ENCODE assay signal across 9 mouse cellular contexts in the genomic region with DNA sequence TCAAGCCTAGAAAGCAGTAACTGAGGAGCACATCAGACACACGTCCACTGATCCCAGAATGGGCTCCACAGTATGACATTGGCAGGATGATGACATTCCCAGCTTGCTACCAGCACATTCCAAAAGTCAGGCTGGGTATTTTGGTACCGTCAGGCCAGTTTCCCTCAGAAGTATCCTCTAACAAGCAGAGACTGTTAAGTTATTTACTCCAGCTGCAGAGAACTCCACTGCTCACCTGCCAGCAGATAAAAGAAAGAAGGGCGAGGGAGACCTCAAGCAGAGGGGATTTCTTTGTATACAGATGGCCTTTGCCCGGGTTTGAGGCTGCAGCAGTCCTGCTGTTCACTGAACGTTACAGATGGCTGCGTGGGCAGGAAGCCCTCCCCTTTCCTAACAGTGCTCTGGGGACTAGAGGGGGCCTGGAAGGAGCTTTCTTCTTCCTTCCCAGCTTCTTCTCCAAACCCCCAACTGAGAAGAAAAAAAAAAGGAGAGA.
DNase-seq lines count a peak whose midpoint lies in the region; ATAC-seq lines count a peak whose summit lies in the region.
"Had no signal": no experiment of that assay in that cellular context is flagged by ENCODE, and none has a peak within 500 bp of the region (broad histone marks: within the 10 kb centered on the region; RNA-seq: fewer than 3 reads in every experiment).

No protein-coding gene starts in this region.

- peak; percentile 62; the same call in 1 of the 2 replicates for ATAC-seq in limb, embryonic 11.5 days (ENCODE audit: insufficient number of reproducible peaks, low FRiP score, low TSS enrichment, low read depth)

- peak; percentile 43 for DNase-seq in gastrocnemius, postnatal 14 days
- DNase-seq in gastrocnemius, postnatal 4 days (ENCODE audit: low spot score in 2 of 2), result no peak
- DNase-seq in brain, adult 2 months (ENCODE audit: low read depth, low spot score), result peak; percentile 13
- peak; percentile 25 for DNase-seq in forelimb bud, embryonic 11.5 days (ENCODE audit: low read depth, low spot score)
- DNase-seq in limb, embryonic 11.5 days (ENCODE audit: low spot score), result peak; percentile 43
- DNase-seq in thymus, postnatal 0 days (ENCODE audit: low spot score), result peak; percentile 44
- DNase-seq in adrenal gland, postnatal 36 days, result no peak
- no peak for DNase-seq in layer of hippocampus, postnatal 14 days (ENCODE audit: low spot score in 2 of 2)

- no peaks in the 10 kb centered on the region for H3K9me3 ChIP-seq in limb, embryonic 11.5 days (ENCODE audit: control insufficient read depth, low read length)
- H3K9me3 ChIP-seq: megakaryocyte, embryonic 14.5 days had no signal

- WGBS in limb, embryonic 11.5 days, result 5% methylated on average over 6 of the region's 6 CpGs

- no peak overlapping the region for H3K4me2 ChIP-seq in limb, embryonic 11.5 days (ENCODE audit: low read depth, severe bottlenecking)

- intact Hi-C loops in gastrocnemius, postnatal 14 days (cut with DNase I; ENCODE audit: low total_unique reads), result no loop called here

- no peaks in the 10 kb centered on the region for H3K36me3 ChIP-seq in limb, embryonic 11.5 days (ENCODE audit: control insufficient read depth, insufficient read depth, low read length)

- peak overlapping the region; percentile 31 for H3K27ac ChIP-seq in limb, embryonic 11.5 days (replicated peaks; ENCODE audit: low read depth, low read length)

- H3K4me1 ChIP-seq in limb, embryonic 11.5 days (ENCODE audit: control insufficient read depth, insufficient read depth, low read length), result no peaks in the 10 kb centered on the region
- H3K4me1 ChIP-seq: megakaryocyte, embryonic 14.5 days had no signal

- H3K9ac ChIP-seq in limb, embryonic 11.5 days (ENCODE audit: low read length), result no peak overlapping the region

- H3K4me3 ChIP-seq in limb, embryonic 11.5 days (ENCODE audit: low read depth, low read length), result no peak overlapping the region
- H3K4me3 ChIP-seq: megakaryocyte, embryonic 14.5 days had no signal

- no peaks in the 10 kb centered on the region for H3K27me3 ChIP-seq in limb, embryonic 11.5 days (ENCODE audit: control insufficient read depth, insufficient read depth, low read length)
- H3K27me3 ChIP-seq: megakaryocyte, embryonic 14.5 days had no signal

Comparison
In these comparisons a context has a peak if more than half of its experiments do, and no peak if none do; other contexts are left out.
1. DNase-seq: peak in gastrocnemius, postnatal 14 days (single experiment), brain, adult 2 months (single experiment), forelimb bud, embryonic 11.5 days (single experiment), limb, embryonic 11.5 days (single experiment) and thymus, postnatal 0 days (single experiment); none in gastrocnemius, postnatal 4 days (0 of 2), adrenal gland, postnatal 36 days (0 of 2) and layer of hippocampus, postnatal 14 days (0 of 2).